Mouse (Mus musculus): ENCODE results near the gene Zscan22. TPM values are rescaled to one million over a fixed set of nuclear protein-coding genes. Genes with fewer than 3 reads are reported as not detected.
"Not testable (repeated sequence)": the region's sequence is repeated elsewhere in the genome, so short reads cannot be mapped to it uniquely, and the experiment has no call there.

Zscan22 gene
- polyA plus RNA-seq, 1 experiment from 2014 or later = 26.4 TPM

GRCm38 (mm10) chr7:12920495-12920894 is 22.9 kb downstream of the Zscan22 start:
- H3K4me2 ChIP-seq (ENCODE audit: low read depth, low read length); H3K4me1 ChIP-seq (ENCODE audit: control insufficient read depth, insufficient read depth, low read length); H3K9me3 ChIP-seq (replicated peaks; ENCODE audit: control insufficient read depth, low read length); ATAC-seq (replicated peaks; ENCODE audit: insufficient number of reproducible peaks, low FRiP score, low TSS enrichment, low read depth); DNase-seq (ENCODE audit: low spot score); H3K27ac ChIP-seq (replicated peaks; ENCODE audit: low read depth, low read length); H3K4me3 ChIP-seq (ENCODE audit: low read depth, low read length); H3K9ac ChIP-seq (replicated peaks; ENCODE audit: low read length); H3K27me3 ChIP-seq (ENCODE audit: control insufficient read depth, insufficient read depth, low read length): not testable (repeated sequence)
- WGBS = 83% methylated on average over 7 of the region's 8 CpGs
- peaks cover 15% of the 10 kb centered on the region for H3K36me3 ChIP-seq (replicated peaks; ENCODE audit: control insufficient read depth, insufficient read depth, low read depth, low read length)

- DNase-seq (ENCODE audit: low spot score) = peak; percentile 38
- H3K9ac ChIP-seq (replicated peaks; ENCODE audit: low read length) = peak overlapping the region; percentile 83
- ATAC-seq (replicated peaks; ENCODE audit: insufficient number of reproducible peaks, low FRiP score, low TSS enrichment, low read depth) = no peak
- 0% methylated on average over 3 of the region's 3 CpGs for WGBS
- no peaks in the 10 kb centered on the region for H3K4me1 ChIP-seq (ENCODE audit: control insufficient read depth, insufficient read depth, low read length)
- peak overlapping the region; percentile 96 for H3K4me3 ChIP-seq (ENCODE audit: low read depth, low read length)
- peak overlapping the region; percentile 87 for H3K27ac ChIP-seq (replicated peaks; ENCODE audit: low read depth, low read length)
- no peaks in the 10 kb centered on the region for H3K27me3 ChIP-seq (ENCODE audit: control insufficient read depth, insufficient read depth, low read length)
- H3K4me2 ChIP-seq (ENCODE audit: low read depth, low read length) = peak overlapping the region; percentile 70
- peaks cover 22% of the 10 kb centered on the region for H3K36me3 ChIP-seq (replicated peaks; ENCODE audit: control insufficient read depth, insufficient read depth, low read depth, low read length)
- no peaks in the 10 kb centered on the region for H3K9me3 ChIP-seq (replicated peaks; ENCODE audit: control insufficient read depth, low read length)
These were observed 23.7 kb downstream of the Zscan22 start for GRCm38 (mm10) chr7:12921318-12921704.

- H3K4me3 ChIP-seq (ENCODE audit: low read depth, low read length) = peak within 1 kb of the TSS; percentile 96
- under 1% methylated on average over 55 of the region's 55 CpGs for WGBS
- ATAC-seq (replicated peaks; ENCODE audit: insufficient number of reproducible peaks, low FRiP score, low TSS enrichment, low read depth) = peak; percentile 97
- DNase-seq (ENCODE audit: low spot score) = peak; percentile 100
- no peaks in the 10 kb centered on the region for H3K9me3 ChIP-seq (replicated peaks; ENCODE audit: control insufficient read depth, low read length)
- peak within 1 kb of the TSS; percentile 87 for H3K27ac ChIP-seq (replicated peaks; ENCODE audit: low read depth, low read length)
- no peaks in the 10 kb centered on the region for H3K4me1 ChIP-seq (ENCODE audit: control insufficient read depth, insufficient read depth, low read length)
- peaks cover 25% of the 10 kb centered on the region for H3K36me3 ChIP-seq (replicated peaks; ENCODE audit: control insufficient read depth, insufficient read depth, low read depth, low read length)
- H3K9ac ChIP-seq (replicated peaks; ENCODE audit: low read length) = peak within 1 kb of the TSS; percentile 95
- peak within 1 kb of the TSS; percentile 70 for H3K4me2 ChIP-seq (ENCODE audit: low read depth, low read length)
- H3K27me3 ChIP-seq (ENCODE audit: control insufficient read depth, insufficient read depth, low read length) = peaks cover 1% of the 10 kb centered on the region; the same call in 1 of the 2 replicates
These were observed 24.3 kb downstream of the Zscan22 start, which contains the start of gene Rps5 for GRCm38 (mm10) chr7:12921705-12922465. Rps5 (plus strand) TSS chr7:12922290.

GRCm38 (mm10) chr7:12922729-12923128 is 25.1 kb downstream of the Zscan22 start:
- Histone ChIP-seq H3K4me1 (ENCODE audit: control insufficient read depth, insufficient read depth, low read length) (no peaks in the 10 kb centered on the region), H3K27me3 (ENCODE audit: control insufficient read depth, insufficient read depth, low read length) (peaks cover 5% of the 10 kb centered on the region; the same call in 1 of the 2 replicates), H3K9ac (replicated peaks; ENCODE audit: low read length) (peak overlapping the region; percentile 95), H3K4me3 (ENCODE audit: low read depth, low read length) (peak overlapping the region; percentile 96), H3K9me3 (replicated peaks; ENCODE audit: control insufficient read depth, low read length) (no peaks in the 10 kb centered on the region), H3K36me3 (replicated peaks; ENCODE audit: control insufficient read depth, insufficient read depth, low read depth, low read length) (peaks cover 25% of the 10 kb centered on the region), H3K4me2 (ENCODE audit: low read depth, low read length) (peak overlapping the region; percentile 69), H3K27ac (replicated peaks; ENCODE audit: low read depth, low read length) (no peak overlapping the region)
- 2% methylated on average over 8 of the region's 8 CpGs for WGBS
- DNase-seq (ENCODE audit: low spot score) (no peak), ATAC-seq (replicated peaks; ENCODE audit: insufficient number of reproducible peaks, low FRiP score, low TSS enrichment, low read depth) (no peak)

- no peak for ATAC-seq (replicated peaks; ENCODE audit: insufficient number of reproducible peaks, low FRiP score, low TSS enrichment, low read depth)
- Histone ChIP-seq H3K9me3 (replicated peaks; ENCODE audit: control insufficient read depth, low read length) (no peaks in the 10 kb centered on the region), H3K4me2 (ENCODE audit: low read depth, low read length) (no peak overlapping the region), H3K9ac (replicated peaks; ENCODE audit: low read length) (no peak overlapping the region), H3K27me3 (ENCODE audit: control insufficient read depth, insufficient read depth, low read length) (peaks cover 9% of the 10 kb centered on the region), H3K36me3 (replicated peaks; ENCODE audit: control insufficient read depth, insufficient read depth, low read depth, low read length) (peaks cover 25% of the 10 kb centered on the region), H3K27ac (replicated peaks; ENCODE audit: low read depth, low read length) (no peak overlapping the region), H3K4me1 (ENCODE audit: control insufficient read depth, insufficient read depth, low read length) (peaks cover 4% of the 10 kb centered on the region; the same call in 1 of the 2 replicates), H3K4me3 (ENCODE audit: low read depth, low read length) (no peak overlapping the region)
- WGBS = 85% methylated on average over 7 of the region's 7 CpGs
- DNase-seq (ENCODE audit: low spot score) = no peak
These were observed 28.7 kb downstream of the Zscan22 start for GRCm38 (mm10) chr7:12926316-12926715.

- Histone ChIP-seq H3K4me2 (ENCODE audit: low read depth, low read length) (peak within 1 kb of the TSS; percentile 56), H3K36me3 (replicated peaks; ENCODE audit: control insufficient read depth, insufficient read depth, low read depth, low read length) (peaks cover 25% of the 10 kb centered on the region), H3K27ac (replicated peaks; ENCODE audit: low read depth, low read length) (no peak within 1 kb of the TSS), H3K9me3 (replicated peaks; ENCODE audit: control insufficient read depth, low read length) (no peaks in the 10 kb centered on the region), H3K27me3 (ENCODE audit: control insufficient read depth, insufficient read depth, low read length) (peaks cover 9% of the 10 kb centered on the region), H3K4me1 (ENCODE audit: control insufficient read depth, insufficient read depth, low read length) (peaks cover 4% of the 10 kb centered on the region; the same call in 1 of the 2 replicates), H3K4me3 (ENCODE audit: low read depth, low read length) (peak within 1 kb of the TSS; percentile 26), H3K9ac (replicated peaks; ENCODE audit: low read length) (peak within 1 kb of the TSS; percentile 56)
- ATAC-seq (replicated peaks; ENCODE audit: insufficient number of reproducible peaks, low FRiP score, low TSS enrichment, low read depth) (0 out of 2 replicates have a peak, but pooled peaks have one; percentile 16), DNase-seq (ENCODE audit: low spot score) (peak; percentile 73)
- WGBS = 14% methylated on average over 8 of the region's 8 CpGs
These were observed 29.6 kb downstream of the Zscan22 start, which contains the start of gene Rnf225 for GRCm38 (mm10) chr7:12927191-12927680. Rnf225 (plus strand) TSS chr7:12927416.

- peaks cover 4% of the 10 kb centered on the region; the same call in 1 of the 2 replicates for H3K4me1 ChIP-seq (ENCODE audit: control insufficient read depth, insufficient read depth, low read length)
- H3K4me2 ChIP-seq (ENCODE audit: low read depth, low read length) = peak overlapping the region; percentile 56
- no peaks in the 10 kb centered on the region for H3K9me3 ChIP-seq (replicated peaks; ENCODE audit: control insufficient read depth, low read length)
- peaks cover 9% of the 10 kb centered on the region for H3K27me3 ChIP-seq (ENCODE audit: control insufficient read depth, insufficient read depth, low read length)
- H3K36me3 ChIP-seq (replicated peaks; ENCODE audit: control insufficient read depth, insufficient read depth, low read depth, low read length) = peaks cover 25% of the 10 kb centered on the region
- no peak overlapping the region for H3K27ac ChIP-seq (replicated peaks; ENCODE audit: low read depth, low read length)
- DNase-seq (ENCODE audit: low spot score) (peak; percentile 30), ATAC-seq (replicated peaks; ENCODE audit: insufficient number of reproducible peaks, low FRiP score, low TSS enrichment, low read depth) (peak; percentile 49)
- WGBS = 4% methylated on average over 65 of the region's 65 CpGs
- peak overlapping the region; percentile 56 for H3K9ac ChIP-seq (replicated peaks; ENCODE audit: low read length)
- H3K4me3 ChIP-seq (ENCODE audit: low read depth, low read length) = peak overlapping the region; percentile 26
These were observed 30.3 kb downstream of the Zscan22 start for GRCm38 (mm10) chr7:12927693-12928589.

Data from embryonic facial prominence, embryonic 11.5 days (tissue).